Mouse (Mus musculus): ENCODE measurements around the gene Gm26992. TPM values are rescaled to one million over a fixed set of nuclear protein-coding genes. Genes with fewer than 3 reads are reported as not detected.
"Not testable (repeated sequence)": the region's sequence is repeated elsewhere in the genome, so short reads cannot be mapped to it uniquely, and the experiment has no call there.

Gm26992 gene
- polyA plus RNA-seq, 1 experiment from 2014 or later: not detected

DNA sequence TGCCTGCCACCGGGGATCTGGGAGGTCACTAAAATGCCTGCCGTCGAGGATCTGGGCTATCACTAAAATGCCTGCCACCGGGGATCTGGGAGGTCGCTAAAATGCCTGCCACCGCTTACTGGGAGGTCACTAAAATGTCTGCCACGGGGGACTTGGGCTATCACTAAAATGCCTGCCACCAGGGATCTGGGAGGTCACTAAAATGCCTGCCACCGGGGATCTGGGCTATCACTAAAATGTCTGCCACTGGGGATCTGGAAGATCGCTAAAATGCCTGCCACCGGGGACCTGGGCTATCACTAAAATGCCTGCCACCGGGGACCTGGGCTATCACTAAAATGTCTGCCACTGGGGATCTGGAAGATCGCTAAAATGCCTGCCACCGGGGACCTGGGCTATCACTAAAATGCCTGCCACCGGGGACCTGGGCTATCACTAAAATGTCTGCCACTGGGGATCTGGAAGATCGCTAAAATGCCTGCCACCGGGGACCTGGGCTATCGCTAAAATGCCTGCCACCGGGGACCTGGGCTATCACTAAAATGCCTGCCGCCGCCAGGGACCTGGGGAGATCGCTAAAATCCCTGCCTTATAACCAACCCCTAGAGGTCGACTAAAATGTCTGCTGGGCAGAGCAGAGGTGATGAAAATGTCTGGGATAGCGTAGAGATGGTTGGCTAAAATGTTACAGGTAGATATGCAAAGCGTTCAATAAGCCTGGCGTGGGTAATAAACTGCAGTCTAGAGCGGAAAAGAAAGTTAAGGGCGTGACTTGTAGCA lies 27.3 kb downstream of the Gm26992 start:
- H3K36me3 ChIP-seq; H3K4me3 ChIP-seq; H3K4me1 ChIP-seq; H3K27ac ChIP-seq; DNase-seq (ENCODE audit: low spot score); H3K9me3 ChIP-seq: not testable (repeated sequence)
- 57% methylated on average over 18 of the region's 27 CpGs for whole genome bisulfite sequencing
- H3K27me3 ChIP-seq (ENCODE audit: insufficient read depth, poor library complexity, severe bottlenecking): peaks cover 40% of the 10 kb centered on the region

DNA sequence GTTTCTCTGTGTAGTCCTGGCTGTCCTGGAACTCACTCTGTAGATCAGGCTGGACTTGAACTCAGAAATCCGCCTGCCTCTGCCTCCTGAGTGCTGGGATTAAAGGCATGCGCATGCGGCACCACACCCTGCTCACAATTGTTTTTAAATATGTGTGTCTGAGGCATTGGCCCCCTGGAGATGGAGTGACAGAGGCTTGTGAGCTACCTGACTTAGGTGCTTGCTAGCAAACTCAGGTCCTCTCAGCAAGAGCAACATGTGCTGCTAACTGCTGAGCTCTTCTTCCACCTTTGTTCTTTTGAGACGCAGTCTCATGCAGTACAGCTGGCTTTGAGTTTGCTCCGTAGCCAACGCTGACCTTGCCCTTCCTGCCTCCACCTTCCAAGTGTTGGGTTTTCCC lies 31.0 kb downstream of the Gm26992 start:
- no peaks in the 10 kb centered on the region for H3K9me3 ChIP-seq
- H3K4me3 ChIP-seq: no peak overlapping the region
- 72% methylated on average over 6 of the region's 6 CpGs for WGBS
- peaks cover 11% of the 10 kb centered on the region for H3K27me3 ChIP-seq (ENCODE audit: insufficient read depth, poor library complexity, severe bottlenecking)
- H3K27ac ChIP-seq: no peak overlapping the region
- no peak for DNase-seq (ENCODE audit: low spot score)
- no peaks in the 10 kb centered on the region for H3K36me3 ChIP-seq
- no peaks in the 10 kb centered on the region for H3K4me1 ChIP-seq

- Histone ChIP-seq H3K4me3 (no peak overlapping the region), H3K4me1 (no peaks in the 10 kb centered on the region), H3K27me3 (ENCODE audit: insufficient read depth, poor library complexity, severe bottlenecking) (no peaks in the 10 kb centered on the region), H3K36me3 (no peaks in the 10 kb centered on the region), H3K27ac (no peak overlapping the region), H3K9me3 (no peaks in the 10 kb centered on the region)
- 71% methylated on average over 5 of the region's 5 CpGs for WGBS
- no peak for DNase-seq (ENCODE audit: low spot score)
These were observed 38.2 kb downstream of the Gm26992 start for GRCm38 (mm10) chrX:103460056-103460455.

GRCm38 (mm10) chrX:103468998-103469397 lies 47.2 kb downstream of the Gm26992 start:
- Histone ChIP-seq H3K27ac (no peak overlapping the region), H3K27me3 (ENCODE audit: insufficient read depth, poor library complexity, severe bottlenecking) (no peaks in the 10 kb centered on the region), H3K36me3 (peaks cover 2% of the 10 kb centered on the region; the same call in 1 of the 2 replicates), H3K9me3 (no peaks in the 10 kb centered on the region), H3K4me3 (no peak overlapping the region), H3K4me1 (no peaks in the 10 kb centered on the region)
- no peak for DNase-seq (ENCODE audit: low spot score)
- WGBS: 70% methylated on average over 2 of the region's 2 CpGs

DNA sequence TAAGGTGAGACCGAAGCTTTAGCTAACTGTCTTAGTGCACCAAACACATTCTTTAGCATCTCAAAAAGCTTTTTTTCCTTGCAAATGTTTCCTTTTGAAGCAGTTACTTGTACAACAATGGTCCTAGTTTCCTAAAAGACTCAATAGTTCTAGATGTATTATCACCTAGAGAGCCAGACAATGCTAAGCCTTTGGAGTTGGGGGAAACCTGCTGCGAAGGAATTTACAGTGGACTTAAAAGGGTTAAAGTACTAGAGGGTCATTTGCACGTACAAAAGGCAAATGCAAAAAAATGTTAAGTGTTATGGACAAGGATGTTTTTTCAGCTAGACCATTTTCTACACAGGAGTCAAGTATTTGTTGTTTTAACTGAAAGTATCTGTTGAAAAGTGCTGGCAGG lies 50.5 kb downstream of the Gm26992 start:
- WGBS: 83% methylated on average over 3 of the region's 3 CpGs
- Histone ChIP-seq H3K4me1 (no peaks in the 10 kb centered on the region), H3K36me3 (peaks cover 2% of the 10 kb centered on the region; the same call in 1 of the 2 replicates), H3K27me3 (ENCODE audit: insufficient read depth, poor library complexity, severe bottlenecking) (no peaks in the 10 kb centered on the region), H3K27ac (no peak overlapping the region), H3K4me3 (no peak overlapping the region), H3K9me3 (no peaks in the 10 kb centered on the region)
- no peak for DNase-seq (ENCODE audit: low spot score)

- 9% methylated on average over 3 of the region's 3 CpGs for WGBS
- Histone ChIP-seq H3K27me3 (ENCODE audit: insufficient read depth, poor library complexity, severe bottlenecking) (no peaks in the 10 kb centered on the region), H3K9me3 (no peaks in the 10 kb centered on the region), H3K4me3 (no peak overlapping the region), H3K36me3 (no peaks in the 10 kb centered on the region), H3K27ac (no peak overlapping the region), H3K4me1 (no peaks in the 10 kb centered on the region)
- DNase-seq (ENCODE audit: low spot score): peak; percentile 76
These were observed 55.7 kb downstream of the Gm26992 start for GRCm38 (mm10) chrX:103477507-103477906.

DNA sequence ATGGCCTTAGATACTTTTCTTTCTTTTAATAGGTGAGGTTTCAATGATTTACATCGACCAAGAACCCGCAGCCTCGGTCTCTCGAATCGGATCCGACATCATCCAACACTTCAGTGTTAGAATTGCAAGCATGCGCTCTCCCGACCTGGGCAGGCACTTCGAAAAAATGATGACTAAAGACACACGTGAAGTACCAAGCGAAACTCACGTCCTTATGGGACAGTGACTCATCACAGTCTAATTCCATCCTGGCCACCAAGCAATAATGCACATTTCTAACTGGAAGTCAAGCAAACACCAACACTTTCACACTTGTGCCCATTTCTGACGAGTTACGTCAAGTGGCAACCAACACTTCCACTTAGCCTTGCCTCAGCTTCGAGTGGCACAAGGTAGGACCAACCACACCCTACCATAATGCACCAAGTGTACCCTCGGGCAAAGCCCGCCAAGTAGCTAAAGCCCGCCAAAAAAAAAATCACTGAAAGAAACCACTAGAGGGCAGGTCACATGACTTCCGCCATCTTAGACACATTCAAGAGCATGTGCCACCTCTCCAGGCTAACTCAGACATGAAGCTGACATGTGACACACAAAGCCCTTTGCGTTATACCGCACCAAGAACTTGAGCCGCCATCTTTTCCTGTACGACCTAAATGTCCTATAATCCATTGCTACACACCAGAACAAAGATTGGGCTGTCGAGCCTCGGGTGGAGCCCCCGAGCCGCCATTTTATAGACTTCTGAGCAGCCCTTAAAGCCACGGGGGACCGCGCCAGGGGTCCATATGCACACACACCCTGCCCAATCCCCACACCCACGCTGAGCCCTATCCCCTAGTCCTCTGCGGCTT lies 59.7 kb downstream of the Gm26992 start:
- peak overlapping the region; percentile 52 for H3K4me3 ChIP-seq
- H3K36me3 ChIP-seq: no peaks in the 10 kb centered on the region
- H3K27ac ChIP-seq: peak overlapping the region; percentile 80
- H3K4me1 ChIP-seq: no peaks in the 10 kb centered on the region
- no peaks in the 10 kb centered on the region for H3K9me3 ChIP-seq
- H3K27me3 ChIP-seq (ENCODE audit: insufficient read depth, poor library complexity, severe bottlenecking): no peaks in the 10 kb centered on the region
- DNase-seq (ENCODE audit: low spot score): no peak
- WGBS: 64% methylated on average over 32 of the region's 32 CpGs

GRCm38 (mm10) chrX:103482097-103482451 lies 60.3 kb downstream of the Gm26992 start:
- Histone ChIP-seq H3K9me3 (no peaks in the 10 kb centered on the region), H3K4me1 (no peaks in the 10 kb centered on the region), H3K27me3 (ENCODE audit: insufficient read depth, poor library complexity, severe bottlenecking) (no peaks in the 10 kb centered on the region), H3K27ac (peak overlapping the region; percentile 80), H3K4me3 (peak overlapping the region; percentile 52), H3K36me3 (no peaks in the 10 kb centered on the region)
- WGBS: 68% methylated on average over 24 of the region's 24 CpGs
- DNase-seq (ENCODE audit: low spot score): no peak

DNA sequence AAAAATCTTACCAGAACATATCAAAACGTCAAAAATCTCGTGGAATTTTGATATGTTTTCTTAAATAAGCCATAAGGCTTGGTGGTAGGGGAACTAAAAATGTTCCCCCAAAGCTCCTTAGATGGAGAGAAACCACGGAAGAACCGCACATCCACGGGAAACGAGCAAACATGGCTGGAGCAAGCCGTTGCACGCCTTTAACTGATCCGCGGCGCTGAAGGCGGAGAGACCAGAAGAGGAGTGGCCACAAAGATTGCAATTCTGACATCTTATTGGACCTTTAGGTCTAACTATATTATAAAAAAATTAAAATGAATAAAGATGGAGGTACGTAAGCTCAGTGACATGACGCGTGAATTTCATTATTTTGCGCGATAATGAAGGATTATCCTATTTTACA lies 61.2 kb downstream of the Gm26992 start:
- H3K4me3 ChIP-seq: peak overlapping the region; percentile 52
- no peaks in the 10 kb centered on the region for H3K9me3 ChIP-seq
- no peaks in the 10 kb centered on the region for H3K27me3 ChIP-seq (ENCODE audit: insufficient read depth, poor library complexity, severe bottlenecking)
- no peak overlapping the region for H3K27ac ChIP-seq
- H3K4me1 ChIP-seq: no peaks in the 10 kb centered on the region
- WGBS: 56% methylated on average over 17 of the region's 17 CpGs
- no peaks in the 10 kb centered on the region for H3K36me3 ChIP-seq
- no peak for DNase-seq (ENCODE audit: low spot score)

- no peaks in the 10 kb centered on the region for H3K36me3 ChIP-seq
- no peak for DNase-seq (ENCODE audit: low spot score)
- 34% methylated on average over 2 of the region's 2 CpGs for WGBS
- H3K27ac ChIP-seq: no peak overlapping the region
- H3K4me1 ChIP-seq: no peaks in the 10 kb centered on the region
- H3K9me3 ChIP-seq: no peaks in the 10 kb centered on the region
- H3K4me3 ChIP-seq: no peak overlapping the region
- no peaks in the 10 kb centered on the region for H3K27me3 ChIP-seq (ENCODE audit: insufficient read depth, poor library complexity, severe bottlenecking)
These were observed 62.2 kb downstream of the Gm26992 start for GRCm38 (mm10) chrX:103484050-103484449.

GRCm38 (mm10) chrX:103490853-103491252 lies 69.0 kb downstream of the Gm26992 start:
- DNase-seq (ENCODE audit: low spot score): no peak
- no peaks in the 10 kb centered on the region for H3K4me1 ChIP-seq
- no peak overlapping the region for H3K27ac ChIP-seq
- no peak overlapping the region for H3K4me3 ChIP-seq
- H3K9me3 ChIP-seq: no peaks in the 10 kb centered on the region
- no peaks in the 10 kb centered on the region for H3K36me3 ChIP-seq
- no peaks in the 10 kb centered on the region for H3K27me3 ChIP-seq (ENCODE audit: insufficient read depth, poor library complexity, severe bottlenecking)
- WGBS: 56% methylated on average over 2 of the region's 2 CpGs

DNA sequence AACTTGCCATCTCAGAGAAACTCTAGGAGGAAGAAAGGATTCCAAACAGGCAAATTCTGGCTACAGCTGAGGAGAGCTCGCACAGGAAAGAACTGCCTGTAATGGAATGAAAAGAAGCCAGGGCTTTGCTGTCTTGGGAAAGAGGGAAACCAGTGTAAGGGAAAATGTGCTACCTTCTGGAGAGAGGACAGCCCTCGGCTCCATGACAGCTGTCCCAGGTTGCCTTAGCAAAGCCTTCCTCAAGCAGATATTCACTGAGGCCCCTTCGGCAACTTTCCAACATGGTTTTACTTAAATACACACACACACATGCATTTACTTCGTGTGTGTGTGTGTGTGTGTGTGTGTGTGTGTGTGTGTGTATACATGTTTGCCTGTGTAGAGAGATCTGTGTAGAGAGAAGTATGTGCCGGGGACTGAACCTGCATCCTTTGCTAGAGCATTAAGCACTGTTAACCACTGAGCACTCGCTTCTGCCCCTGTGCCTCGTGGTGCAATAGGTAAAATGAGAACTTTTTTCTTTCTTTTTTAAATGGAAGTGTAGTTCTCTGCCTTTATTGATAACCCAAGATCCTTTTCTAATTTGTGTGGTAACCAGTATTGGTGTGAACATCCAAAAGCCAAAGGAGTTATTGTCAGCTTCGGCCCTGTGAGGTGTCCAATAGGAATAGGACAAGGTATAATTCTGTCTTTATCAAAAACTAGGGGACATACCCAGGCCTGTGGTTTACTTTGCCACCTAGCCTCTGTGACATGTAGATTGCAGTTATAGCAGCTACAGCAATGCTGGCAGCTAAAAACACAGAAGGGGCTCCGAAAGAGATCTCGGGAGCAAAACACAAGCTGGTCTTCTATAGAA lies 70.8 kb downstream of the Gm26992 start:
- H3K4me3 ChIP-seq: peak overlapping the region; percentile 71
- H3K27me3 ChIP-seq (ENCODE audit: insufficient read depth, poor library complexity, severe bottlenecking): no peaks in the 10 kb centered on the region
- no peak for DNase-seq (ENCODE audit: low spot score)
- 47% methylated on average over 10 of the region's 10 CpGs for WGBS
- no peaks in the 10 kb centered on the region for H3K4me1 ChIP-seq
- H3K36me3 ChIP-seq: peaks cover 9% of the 10 kb centered on the region; the same call in 1 of the 2 replicates
- peak overlapping the region; percentile 97 for H3K27ac ChIP-seq
- no peaks in the 10 kb centered on the region for H3K9me3 ChIP-seq
